Mouse (Mus musculus): ENCODE measurements around the gene Enox2. TPM values are rescaled to one million over a fixed set of nuclear protein-coding genes. Genes with fewer than 3 reads are reported as not detected.

Enox2 gene
- total RNA-seq, 2 experiments from 2014 or later, result 0.42 to 5.0 TPM

DNA sequence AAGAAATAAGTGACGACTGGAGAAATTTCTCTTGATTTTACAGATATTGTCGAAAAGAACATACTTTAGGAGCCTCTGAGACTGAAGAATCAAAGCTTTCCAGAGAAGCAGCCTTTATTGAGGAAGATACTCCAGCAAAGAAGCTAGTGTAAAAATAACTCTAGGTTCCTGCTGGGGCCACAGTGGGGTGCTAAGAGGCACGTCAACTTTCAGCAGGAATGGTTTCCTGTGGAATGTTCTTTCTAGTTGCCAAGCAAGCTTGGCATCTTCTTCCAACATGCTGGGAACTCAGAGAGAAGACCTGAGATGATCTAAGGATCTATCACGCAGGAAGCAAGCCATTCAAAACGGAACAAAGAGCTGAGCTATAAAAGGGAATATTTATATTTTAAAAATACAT lies 278.3 kb downstream of the Enox2 start:
- ATAC-seq (replicated peaks; ENCODE audit: low FRiP score, poor library complexity, severe bottlenecking), result no peak

DNA sequence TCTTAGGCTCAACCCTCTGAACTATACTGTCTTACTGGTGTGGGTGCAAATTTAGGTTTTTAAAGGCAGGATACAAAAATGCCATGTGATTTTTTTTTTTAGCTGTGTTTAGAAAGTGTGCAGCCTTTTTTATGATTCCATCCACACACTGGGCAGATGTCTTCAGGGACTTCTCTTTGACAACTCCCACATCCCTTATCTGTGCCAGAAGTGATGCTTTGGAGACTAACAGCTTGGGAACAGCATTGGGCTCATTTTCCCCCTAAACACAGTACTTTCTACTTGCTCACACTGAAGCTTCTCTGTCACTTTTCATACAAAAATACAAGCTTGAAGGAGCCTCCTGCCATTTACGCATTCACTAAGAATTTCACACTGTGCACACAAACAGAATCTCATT lies 282.4 kb downstream of the Enox2 start:
- ATAC-seq (replicated peaks; ENCODE audit: low FRiP score, poor library complexity, severe bottlenecking), result no peak

DNA sequence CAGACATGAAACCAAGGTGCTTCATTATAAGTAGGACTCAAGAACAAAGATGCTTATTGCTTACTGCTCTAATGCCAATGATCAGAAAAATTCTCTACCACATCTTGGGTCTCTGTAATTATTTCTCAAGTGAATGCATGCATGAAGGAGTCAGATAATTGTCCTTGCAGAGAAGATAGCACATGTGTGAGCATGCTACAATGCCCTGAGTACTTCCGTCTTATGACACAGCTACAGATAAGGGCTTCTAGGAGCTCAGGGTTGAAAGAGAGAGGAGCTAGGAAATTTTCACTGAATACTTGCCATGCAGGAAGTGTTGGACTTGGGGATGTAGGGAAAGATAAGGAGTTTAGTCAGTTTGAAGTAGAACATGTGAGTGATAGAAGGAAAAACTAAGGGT lies 285.2 kb downstream of the Enox2 start:
- ATAC-seq (replicated peaks; ENCODE audit: low FRiP score, poor library complexity, severe bottlenecking), result no peak

DNA sequence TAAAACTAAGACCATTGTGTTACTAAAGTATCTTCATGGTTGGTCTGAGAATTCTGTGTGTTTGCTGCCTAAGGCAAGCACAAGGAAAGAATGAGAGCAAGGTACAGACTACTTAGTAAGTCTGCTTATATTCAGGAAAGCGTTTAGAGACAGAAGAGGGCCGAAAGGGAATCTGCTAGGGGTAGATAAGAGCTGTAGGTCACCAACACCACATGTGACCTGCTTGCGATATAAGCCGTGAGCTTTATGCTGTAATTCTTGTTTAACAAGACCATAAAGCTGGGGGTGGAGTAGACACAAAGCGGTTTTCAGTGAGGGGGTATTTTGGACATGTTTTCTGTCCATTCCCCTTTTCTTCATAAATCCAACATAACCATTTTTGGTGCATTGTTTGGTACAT lies 302.4 kb downstream of the Enox2 start:
- peak; percentile 93 for ATAC-seq (replicated peaks; ENCODE audit: low FRiP score, poor library complexity, severe bottlenecking)

DNA sequence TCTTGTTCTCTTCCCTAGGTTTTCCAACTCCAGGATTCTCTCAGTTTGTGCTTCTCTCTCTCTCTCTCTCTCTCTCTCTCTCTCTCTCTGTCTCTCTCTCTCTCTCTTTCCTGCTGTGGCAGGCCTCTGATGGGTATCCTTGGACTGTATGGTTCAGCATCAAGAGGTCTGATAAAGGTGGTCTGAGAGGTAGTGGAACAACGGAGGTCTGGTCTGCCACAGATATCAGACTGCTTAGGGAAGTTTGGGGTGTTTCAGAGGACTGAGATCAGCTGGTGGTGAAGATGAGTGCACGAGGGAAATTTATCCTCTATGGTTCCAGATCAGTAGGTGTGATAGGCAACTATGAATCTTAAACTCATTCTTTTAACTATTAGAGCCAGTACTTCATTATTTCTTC lies 303.6 kb downstream of the Enox2 start:
- 0 out of 2 replicates have a peak, but pooled peaks have one; percentile 26 for ATAC-seq (replicated peaks; ENCODE audit: low FRiP score, poor library complexity, severe bottlenecking)

Other genes starting within 250 kb of the Enox2 start
- not detected in 2 replicates for gene Arhgap36, start 175.7 kb upstream of the Enox2 start, total RNA-seq (2015; ENCODE audit: low replicate concordance)
- gene Arhgap36, start 175.7 kb upstream of the Enox2 start, total RNA-seq (2017; ENCODE audit: low replicate concordance), result not detected in 2 replicates

All from erythroid progenitor cell, adult 5-6 weeks (primary cell).